Comparison of ENCODE assay signal across 8 mouse cellular contexts in the genomic region with DNA sequence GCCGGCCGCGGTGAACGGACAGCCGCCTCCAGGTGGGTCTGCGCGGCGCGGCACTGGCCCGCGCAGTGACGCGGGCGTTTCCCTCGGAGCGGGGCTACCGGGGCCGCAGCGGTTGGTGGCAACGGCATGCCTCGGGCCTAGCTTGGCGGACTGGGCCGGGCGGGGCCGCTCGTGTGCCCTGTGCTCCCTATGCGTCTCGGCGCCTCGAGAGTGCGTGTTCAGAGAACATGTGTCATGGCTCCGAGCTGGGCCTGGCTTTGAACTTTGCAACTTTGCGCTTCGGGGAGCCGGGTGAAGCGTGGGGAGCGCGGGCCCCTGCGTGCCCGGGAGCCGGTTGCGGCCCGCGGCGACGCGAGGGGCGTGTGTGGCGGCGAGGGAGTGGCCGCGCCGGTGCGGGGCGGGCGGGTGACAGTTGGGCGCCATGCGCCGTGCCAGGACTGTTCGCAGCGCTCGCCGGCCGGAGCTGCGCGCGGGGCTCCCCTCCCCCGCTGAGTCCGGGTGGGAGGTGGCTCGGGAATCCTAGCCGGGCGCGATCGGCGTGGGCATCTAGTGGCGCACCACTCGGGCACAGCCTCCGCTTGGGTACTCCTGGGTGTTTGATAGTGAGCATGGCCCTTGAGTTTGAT. TPM values are rescaled to one million over a fixed set of nuclear protein-coding genes. Genes with fewer than 3 reads are reported as not detected.
DNase-seq lines count a peak whose midpoint lies in the region; ATAC-seq and TF ChIP-seq lines count a peak whose summit lies in the region.

No protein-coding gene starts in this region.

- H3K27ac ChIP-seq in bone marrow, adult 2 months (ENCODE audit: control insufficient read depth, insufficient read depth, low read depth, low read length, poor library complexity) = peak overlapping the region; percentile 95
- H3K27ac ChIP-seq in embryonic fibroblast, embryonic 13.5 days (ENCODE audit: insufficient read depth, low read length) = peak overlapping the region; percentile 50
- H3K27ac ChIP-seq in heart, embryonic 10.5 days = peak overlapping the region; percentile 98
- H3K27ac ChIP-seq in kidney, embryonic 14.5 days (ENCODE audit: low read depth, low read length) = peak overlapping the region; percentile 77
- H3K27ac ChIP-seq in liver, embryonic 12.5 days = peak overlapping the region; percentile 97

- peak overlapping the region; percentile 98 for H3K9ac ChIP-seq in kidney, embryonic 14.5 days (ENCODE audit: low read depth, low read length)
- peak overlapping the region; percentile 100 for H3K9ac ChIP-seq in liver, embryonic 12.5 days

- peaks cover 71% of the 10 kb centered on the region for H3K79me2 ChIP-seq in C2C12 (ENCODE audit: control insufficient read depth, insufficient read depth)

- TF ChIP-seq CTCF in C2C12 (IDR thresholded peaks at IDR 0.05; ENCODE audit: control insufficient read depth, insufficient read depth, insufficient read length) = no peak
- no peak for TF ChIP-seq CTCF in bone marrow, adult 2 months (IDR thresholded peaks at IDR 0.05; ENCODE audit: control insufficient read depth, insufficient read depth, low read length)
- TF ChIP-seq CTCF in embryonic fibroblast, embryonic 13.5 days (IDR thresholded peaks at IDR 0.05; ENCODE audit: borderline replicate concordance, insufficient read depth, low read length) = no peak

- 2% methylated on average over 73 of the region's 78 CpGs for whole genome bisulfite sequencing in bone marrow, adult 2 months
- under 1% methylated on average over 75 of the region's 78 CpGs for WGBS in heart, embryonic 10.5 days
- WGBS in kidney, embryonic 14.5 days = under 1% methylated on average over 78 of the region's 78 CpGs
- WGBS in liver, embryonic 12.5 days (ENCODE audit: insufficient replicate concordance) = 2% methylated on average over 78 of the region's 78 CpGs

- no peaks in the 10 kb centered on the region; the same call in 1 of the 2 replicates for H3K4me1 ChIP-seq in bone marrow, adult 2 months (ENCODE audit: control insufficient read depth, insufficient read depth, low read length)
- H3K4me1 ChIP-seq in embryonic fibroblast, embryonic 13.5 days (ENCODE audit: control insufficient read depth, insufficient read depth, low read length) = peaks cover 10% of the 10 kb centered on the region
- H3K4me1 ChIP-seq in heart, embryonic 10.5 days = peaks cover 38% of the 10 kb centered on the region
- H3K4me1 ChIP-seq in kidney, embryonic 14.5 days (ENCODE audit: control insufficient read depth, insufficient read depth, low read length) = peaks cover 16% of the 10 kb centered on the region
- peaks cover 60% of the 10 kb centered on the region for H3K4me1 ChIP-seq in liver, embryonic 12.5 days

- DNase-seq in heart, embryonic 10.5 days (ENCODE audit: low spot score) = peak; percentile 86
- peak; percentile 53 to 57 for DNase-seq in spleen, postnatal 14 days (ENCODE audit: low spot score in 2 of 2)

- H3K27me3 ChIP-seq in C2C12 (ENCODE audit: control insufficient read depth, insufficient read depth, insufficient read length) = no peaks in the 10 kb centered on the region
- H3K27me3 ChIP-seq in heart, embryonic 10.5 days (ENCODE audit: insufficient read depth, poor library complexity, severe bottlenecking) = no peaks in the 10 kb centered on the region
- no peaks in the 10 kb centered on the region for H3K27me3 ChIP-seq in kidney, embryonic 14.5 days (ENCODE audit: control insufficient read depth, insufficient read depth, low read length)
- H3K27me3 ChIP-seq in liver, embryonic 12.5 days (replicated peaks) = no peaks in the 10 kb centered on the region

- no peaks in the 10 kb centered on the region for H3K9me3 ChIP-seq in heart, embryonic 10.5 days
- no peaks in the 10 kb centered on the region for H3K9me3 ChIP-seq in kidney, embryonic 14.5 days (ENCODE audit: control insufficient read depth, low read length)
- H3K9me3 ChIP-seq in liver, embryonic 12.5 days (replicated peaks) = no peaks in the 10 kb centered on the region

- peaks cover 53% of the 10 kb centered on the region for H3K79me3 ChIP-seq in C2C12 (ENCODE audit: low read depth)

- TF ChIP-seq POLR2A in bone marrow, adult 2 months (IDR thresholded peaks at IDR 0.05; ENCODE audit: borderline replicate concordance, control insufficient read depth, low read depth, low read length) = peak; percentile 26; the same call in 1 of the 2 replicates
- TF ChIP-seq POLR2A in embryonic fibroblast, embryonic 13.5 days (IDR thresholded peaks at IDR 0.05; ENCODE audit: low read depth, low read length) = no peak

- peak overlapping the region; percentile 99 for H3ac ChIP-seq in C2C12 (ENCODE audit: control insufficient read depth, insufficient read length, low read depth)

- peak overlapping the region; percentile 87 for H3K4me3 ChIP-seq in C2C12 (ENCODE audit: insufficient read depth, poor library complexity, severe bottlenecking)
- peak overlapping the region; percentile 95 for H3K4me3 ChIP-seq in bone marrow, adult 2 months (replicated peaks; ENCODE audit: control insufficient read depth, low read depth, low read length)
- H3K4me3 ChIP-seq in embryonic fibroblast, embryonic 13.5 days (ENCODE audit: insufficient read depth, low read length) = peak overlapping the region; percentile 88
- peak overlapping the region; percentile 99 for H3K4me3 ChIP-seq in heart, embryonic 10.5 days
- H3K4me3 ChIP-seq in kidney, embryonic 14.5 days (ENCODE audit: low read length) = peak overlapping the region; percentile 77
- peak overlapping the region; percentile 99 for H3K4me3 ChIP-seq in liver, embryonic 12.5 days

- peak; percentile 59 for ATAC-seq in kidney, embryonic 14.5 days (ENCODE audit: low FRiP score, low TSS enrichment)
- ATAC-seq in liver, embryonic 12.5 days = peak; percentile 80
- ATAC-seq in monocyte, adult 5-6 weeks (replicated peaks; ENCODE audit: insufficient number of reproducible peaks, low FRiP score, low TSS enrichment, poor library complexity, severe bottlenecking) = peak; percentile 36; the same call in 1 of the 2 replicates

- H3K4me2 ChIP-seq in kidney, embryonic 14.5 days (replicated peaks; ENCODE audit: low read depth, low read length) = peak overlapping the region; percentile 84
- H3K4me2 ChIP-seq in liver, embryonic 12.5 days = peak overlapping the region; percentile 84

- no peaks in the 10 kb centered on the region for H3K36me3 ChIP-seq in C2C12 (ENCODE audit: control insufficient read depth, insufficient read depth)
- H3K36me3 ChIP-seq in heart, embryonic 10.5 days = no peaks in the 10 kb centered on the region
- no peaks in the 10 kb centered on the region for H3K36me3 ChIP-seq in kidney, embryonic 14.5 days (ENCODE audit: control insufficient read depth, insufficient read depth, low read length)
- H3K36me3 ChIP-seq in liver, embryonic 12.5 days = no peaks in the 10 kb centered on the region

TF ChIP-seq in C2C12, 6 proteins besides CTCF, POLR2A, EP300 and RAD21:
- TF ChIP-seq MAX (IDR thresholded peaks at IDR 0.05) (peak; percentile 72), USF1 (IDR thresholded peaks at IDR 0.05; ENCODE audit: low read depth) (no peak), CEBPB (IDR thresholded peaks at IDR 0.05; ENCODE audit: low read depth) (no peak)

RNA-seq across cellular contexts. Expression of gene Larp1, which starts 0.8 kb away (rescaled TPM):
- 59.4 TPM for polyA plus RNA-seq in C2C12 (2012; fragmentation: generic; extraction: Trizol)
- 17.0 and 28.2 TPM in 2 replicates for polyA plus RNA-seq in bone marrow, adult 2 months (2011; ENCODE audit: insufficient read depth, insufficient read length, low replicate concordance, missing spikeins)
- 89.9 and 94.4 TPM in 2 replicates for polyA plus RNA-seq in embryonic fibroblast, embryonic 13.5 days (2011; ENCODE audit: insufficient read length, low read depth, missing spikeins)
- 18.3 and 21.8 TPM in 2 replicates for polyA plus RNA-seq in heart, embryonic 10.5 days (2016; fragmentation: Nextera tagmentation; extraction: Ambion mirVana)
- 21.5 and 25.0 TPM in 2 replicates for polyA plus RNA-seq in kidney, embryonic 14.5 days (2014; fragmentation: Nextera tagmentation; extraction: Ambion mirVana)
- 41.6 and 42.4 TPM in 2 replicates for polyA plus RNA-seq in liver, embryonic 12.5 days (2016; fragmentation: Nextera tagmentation; extraction: Ambion mirVana)
- total RNA-seq in monocyte, adult 5-6 weeks (2017) = 26.3 to 50.9 TPM (median 33.5 TPM) in 3 replicates

Comparison
In these comparisons a context has a peak if more than half of its experiments do, and no peak if none do; other contexts are left out.
1. Peak in every context shown above with its lines: DNase-seq, ATAC-seq, H3K4me3 ChIP-seq and H3K27ac ChIP-seq.